Mouse (Mus musculus) B cell, adult 2 months (primary cell): ENCODE measurements around the gene Prm2.
"Not testable (repeated sequence)": the region's sequence is repeated elsewhere in the genome, so short reads cannot be mapped to it uniquely, and the experiment has no call there.

Source experiments
- DNase-seq, 2 experiments: peaks; one replicate each; pipeline ENCODE4 v3.0.0; 2022

Prm2 gene

DNA sequence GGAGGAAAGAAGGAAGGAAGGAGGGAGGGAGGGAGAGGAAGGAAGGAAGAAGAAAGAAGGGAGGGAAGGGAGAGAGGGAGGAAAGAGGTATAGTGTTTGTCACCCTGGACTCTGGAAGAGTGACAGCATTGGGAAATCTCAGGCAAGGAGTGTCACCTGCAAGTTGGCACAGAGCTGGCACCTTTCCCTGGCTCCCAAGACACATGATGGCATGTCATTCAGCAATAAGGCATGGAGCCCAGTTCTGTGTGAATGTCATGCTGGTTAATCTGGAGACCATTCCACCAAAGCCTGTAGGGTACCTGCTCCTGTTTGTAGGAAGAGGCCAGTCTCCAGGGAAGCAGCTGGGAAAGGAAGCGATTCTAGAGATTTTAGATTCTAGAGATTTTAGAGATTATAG lies 14.4 kb upstream of the Prm2 start:
- no peak for DNase-seq

DNA sequence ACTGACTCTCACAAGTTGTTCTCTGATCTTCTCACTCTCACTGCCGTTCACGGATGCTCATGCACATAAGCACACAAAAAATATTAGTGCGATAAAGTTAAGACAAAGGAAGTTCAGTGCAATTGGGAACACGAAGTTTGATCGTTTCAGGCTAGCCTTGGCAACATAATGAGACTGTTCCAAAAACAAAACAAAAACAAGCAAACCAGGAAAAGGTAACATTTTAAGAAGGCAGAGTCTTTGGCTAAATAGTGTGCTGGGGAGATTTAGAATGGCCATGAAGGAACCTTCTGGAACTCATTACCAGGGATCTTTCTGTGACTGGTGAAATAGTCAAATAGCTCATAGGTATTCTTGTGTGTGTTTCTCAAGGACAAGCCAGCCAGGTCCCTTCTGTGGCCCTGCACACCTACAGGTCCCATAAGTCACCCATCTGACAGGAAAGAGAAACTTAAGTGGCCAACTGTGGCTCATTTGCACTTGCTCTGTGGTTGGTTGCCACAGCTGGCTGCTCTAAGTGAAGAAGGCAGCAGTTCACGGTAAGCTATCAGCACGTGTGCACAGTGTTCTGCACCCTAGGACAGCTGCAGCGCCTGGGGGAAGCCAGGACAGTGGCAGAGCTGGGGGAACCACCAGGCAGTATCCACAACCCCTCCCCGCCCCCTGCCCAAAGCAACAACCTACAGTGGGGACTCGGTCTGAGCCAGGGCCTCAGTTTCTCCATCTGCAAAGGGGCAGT lies 10.0 kb upstream of the Prm2 start, which contains the start of gene Prm1:
TSS of gene Prm1 (minus strand) at position 51 of the 739 bp plus-strand sequence.
- peak in 1 of 2 experiments; percentile 17 for DNase-seq

DNA sequence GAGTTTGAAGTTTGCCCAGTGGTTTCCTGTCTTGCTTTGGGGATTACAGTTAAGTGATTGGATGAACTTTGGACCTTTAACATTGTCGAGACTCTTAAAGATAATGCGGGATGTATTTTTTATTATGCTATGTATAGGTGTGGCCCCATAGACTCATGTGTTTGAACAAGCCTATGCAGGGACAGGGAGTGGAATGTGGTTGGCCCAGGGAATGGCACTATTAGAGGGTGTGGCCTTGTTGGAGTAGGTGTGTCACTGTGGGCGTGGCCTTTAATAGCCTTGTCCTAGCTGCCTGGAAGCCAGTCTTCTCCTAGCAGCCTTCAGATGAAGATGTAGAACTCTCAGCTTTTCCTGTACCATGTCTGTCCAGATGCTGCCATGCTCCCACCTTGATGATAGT lies 6.5 kb upstream of the Prm2 start:
- DNase-seq: not testable (repeated sequence)

DNA sequence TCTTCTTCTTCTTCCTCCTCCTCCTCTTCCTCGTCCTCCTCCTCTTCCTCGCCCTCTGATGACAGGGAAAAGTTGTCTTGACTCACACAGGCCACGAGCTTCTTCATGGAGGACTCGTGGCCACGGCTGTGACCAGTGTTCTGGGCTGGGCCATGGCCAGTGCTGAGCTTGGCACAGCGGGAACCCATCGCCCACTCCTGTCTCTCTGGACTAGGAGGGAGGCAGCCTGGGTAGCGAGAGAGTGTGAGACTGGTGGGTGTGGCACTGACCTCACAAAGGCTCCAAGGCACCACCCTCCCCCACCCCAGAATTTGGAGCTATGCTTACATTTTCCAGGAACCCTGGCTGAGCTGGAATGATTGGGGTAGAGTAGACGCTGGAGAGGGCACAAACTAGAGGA lies 5.2 kb downstream of the Prm2 start, which contains the start of gene Prm3:
TSS of gene Prm3 (minus strand) at position 213 of the 400 bp plus-strand sequence.
- DNase-seq: no peak

DNA sequence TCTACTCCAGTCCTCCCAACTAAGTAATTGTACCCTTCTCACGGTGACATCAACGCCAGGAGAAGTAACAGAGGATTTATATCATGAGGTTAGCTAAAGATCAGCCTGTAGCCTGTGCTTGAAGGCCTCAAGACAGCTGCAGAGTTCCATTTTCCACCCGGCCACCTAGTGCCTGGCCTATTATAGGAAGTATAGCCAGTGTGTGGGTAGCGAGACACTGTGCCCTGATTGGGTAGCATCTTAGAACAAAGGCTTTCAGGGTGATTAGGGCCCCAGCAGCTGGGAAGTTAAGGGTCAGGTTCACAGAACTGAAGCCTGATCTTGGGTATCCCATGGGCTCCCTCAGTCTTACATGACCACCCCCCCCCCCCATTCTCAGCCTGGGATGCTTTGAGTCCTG lies 7.1 kb downstream of the Prm2 start:
- DNase-seq: no peak

DNA sequence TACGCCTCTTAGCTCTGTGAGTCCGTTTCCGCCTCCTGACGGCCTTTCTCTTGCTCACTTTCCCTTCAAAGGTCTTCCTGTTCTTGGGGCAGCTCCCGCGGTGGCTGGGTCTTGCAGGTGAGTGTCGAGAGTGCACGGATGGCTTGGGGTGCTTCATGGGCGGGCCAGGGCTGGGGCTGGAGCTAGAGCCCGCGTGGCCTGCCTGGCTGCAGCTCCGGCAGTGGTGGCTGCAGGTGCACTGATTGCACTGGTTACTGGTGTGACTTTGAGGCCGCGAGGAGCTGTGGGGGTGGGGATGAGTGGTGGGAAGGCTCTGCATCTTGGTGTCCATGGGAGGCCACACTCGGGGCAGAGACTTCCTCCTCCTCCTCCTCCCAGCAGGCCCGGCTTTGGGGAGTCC lies 7.7 kb downstream of the Prm2 start, which contains the start of gene Tnp2:
TSS of gene Tnp2 (minus strand) at position 390 of the 400 bp plus-strand sequence.
- no peak for DNase-seq

DNA sequence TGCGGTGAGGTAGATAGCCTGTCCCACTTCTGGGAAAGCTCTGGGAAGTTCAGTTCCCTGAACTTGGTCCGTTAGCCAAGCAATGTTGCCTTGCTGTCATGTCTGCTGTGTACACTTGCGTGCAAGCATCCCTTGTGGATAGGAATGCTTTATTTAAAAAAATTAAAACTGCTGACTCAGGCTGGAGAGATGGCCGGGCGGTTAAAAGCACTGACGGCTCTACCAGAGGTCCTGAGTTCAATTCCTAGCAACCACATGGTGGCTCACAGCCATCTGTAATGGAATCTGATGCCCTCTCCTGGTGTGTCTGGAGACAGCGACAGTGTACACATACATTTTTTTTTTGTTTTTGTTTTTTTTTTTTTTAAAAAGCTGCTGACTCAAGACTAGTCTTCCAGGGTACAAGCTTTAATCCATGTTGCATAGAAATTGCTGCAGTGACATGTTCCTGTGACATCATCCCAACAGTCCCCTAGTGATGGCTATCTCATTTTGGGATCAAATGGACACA lies 8.3 kb downstream of the Prm2 start:
- no peak for DNase-seq

DNA sequence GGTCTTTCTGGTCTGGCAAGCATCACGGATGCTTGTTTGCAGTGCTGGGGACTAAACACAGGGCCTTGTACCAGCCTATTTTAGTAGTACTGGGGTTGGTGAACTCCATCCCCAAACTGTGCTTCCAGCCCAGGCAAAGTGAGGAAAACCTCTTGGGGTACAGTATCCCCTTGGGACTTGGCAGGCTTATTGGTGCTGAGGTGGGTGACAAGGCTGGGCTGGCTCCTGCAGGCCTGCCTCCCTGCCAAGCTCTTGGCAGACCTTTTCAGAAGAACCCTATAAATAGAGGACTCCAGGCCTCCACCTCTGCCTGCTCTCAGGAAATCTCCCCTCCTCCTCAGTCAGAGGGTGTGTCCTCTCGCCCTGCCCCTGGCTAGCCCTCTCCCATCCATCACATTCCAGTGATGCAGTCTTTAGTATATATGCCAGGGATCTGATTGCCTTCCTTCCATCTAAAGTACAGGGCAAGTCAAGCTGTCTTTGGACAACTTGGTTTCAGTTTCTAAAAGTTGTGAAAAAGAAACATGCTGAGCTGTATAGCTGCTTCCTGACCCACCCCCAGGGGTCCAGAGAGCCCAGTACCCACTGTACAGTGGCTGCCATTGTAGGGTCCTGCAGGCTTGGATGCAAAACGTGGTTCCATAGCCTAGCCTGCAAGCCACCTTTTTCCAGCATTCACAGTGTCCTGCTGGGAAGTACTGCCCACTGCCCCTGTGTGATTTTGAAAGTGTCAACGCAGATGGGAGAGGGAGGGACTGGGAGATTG lies 9.0 kb downstream of the Prm2 start:
- no peak for DNase-seq

DNA sequence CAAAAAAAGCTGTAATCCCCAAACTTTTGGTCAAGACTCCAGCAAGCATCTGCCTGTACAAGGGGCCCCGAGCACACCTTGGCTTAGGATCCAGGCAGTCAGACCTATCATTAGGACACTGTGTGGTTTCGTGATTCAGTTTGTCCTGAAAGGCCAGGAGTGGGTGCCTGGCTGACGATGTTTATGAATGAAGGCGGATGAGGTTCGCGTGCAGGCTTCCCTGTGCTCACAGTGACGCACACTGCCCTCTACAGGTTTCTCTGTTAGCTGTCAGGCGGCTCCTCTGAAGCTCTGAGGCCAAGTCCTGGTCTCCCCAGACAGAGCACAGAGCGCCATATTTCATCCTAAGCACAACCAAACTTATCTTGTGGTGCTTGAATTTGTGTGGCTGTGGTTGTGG lies 9.6 kb downstream of the Prm2 start:
- DNase-seq: peak; percentile 79 to 82

DNA sequence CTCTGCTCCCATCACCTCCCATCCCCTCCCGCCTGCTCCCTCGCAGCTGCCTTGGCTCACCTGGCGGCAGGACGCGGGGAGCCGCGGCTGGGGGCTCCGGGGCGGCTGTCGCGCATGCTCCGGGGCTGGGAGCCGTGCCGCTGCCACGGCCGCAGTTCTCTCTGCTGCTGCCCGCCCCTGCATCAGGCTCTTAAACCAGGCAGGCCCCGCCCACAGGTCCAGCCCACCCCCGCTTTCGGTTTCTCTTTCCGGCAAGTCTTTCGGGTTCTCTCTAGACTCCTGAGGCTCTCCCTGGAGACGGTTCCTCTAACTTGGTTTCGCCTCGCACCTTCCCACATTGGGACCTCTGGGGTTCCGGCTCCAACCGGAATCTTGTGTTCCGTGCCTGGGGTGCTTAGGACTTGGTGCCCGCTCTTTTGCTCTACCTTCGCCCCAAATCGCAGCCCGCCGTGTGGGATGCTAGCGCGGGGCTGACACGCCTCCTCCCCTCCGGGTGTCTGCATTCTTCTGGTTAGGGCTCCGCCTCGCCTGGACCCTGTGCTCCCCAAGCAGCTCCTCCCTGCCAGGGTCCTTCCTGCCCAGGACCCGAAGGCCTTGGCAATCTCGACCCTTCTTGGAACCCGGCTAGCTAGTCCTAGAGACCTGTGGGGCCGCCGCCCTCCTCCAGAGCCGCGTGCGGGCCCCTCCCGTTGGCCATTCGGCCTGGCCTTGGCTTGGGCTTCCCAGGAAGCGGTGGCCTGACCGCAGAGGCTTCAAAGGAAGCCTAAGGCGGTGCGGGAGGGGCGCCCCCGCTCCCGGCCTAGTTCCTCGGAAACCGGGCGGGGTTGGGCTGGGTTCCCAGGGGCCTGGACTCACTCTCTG lies 10.3 kb downstream of the Prm2 start, which contains the start of gene Socs1:
TSS of gene Socs1 (minus strand) at position 166 of the 861 bp plus-strand sequence.
- DNase-seq: peak; percentile 89

DNA sequence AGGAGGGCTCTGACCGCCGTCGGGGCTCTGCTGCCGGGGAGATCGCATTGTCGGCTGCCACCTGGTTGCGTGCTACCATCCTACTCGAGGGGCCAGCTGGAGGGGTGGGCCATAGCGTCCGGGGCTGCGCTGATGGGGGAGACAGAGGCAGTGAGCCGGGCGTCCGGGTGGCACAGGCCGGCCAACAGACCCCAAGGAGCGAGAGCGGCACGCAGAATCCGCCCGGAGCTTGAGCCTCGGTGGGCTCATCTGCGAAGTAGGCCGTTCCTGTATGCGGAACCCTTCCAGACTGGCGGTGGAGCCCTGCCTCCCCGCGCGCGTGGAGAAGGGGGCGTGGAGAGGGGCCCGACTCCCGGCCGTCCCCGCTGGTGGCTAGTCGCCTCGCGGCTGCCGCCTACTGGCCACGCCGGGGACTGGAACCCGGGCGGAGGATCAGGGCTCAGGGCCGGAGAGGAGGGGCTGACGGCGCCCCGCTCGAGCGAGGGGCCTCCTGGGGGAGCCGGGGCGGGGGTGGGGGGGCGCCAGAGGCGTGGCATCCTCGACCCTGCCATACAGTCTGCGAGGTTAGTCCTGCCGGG lies 11.1 kb downstream of the Prm2 start:
- peak; percentile 96 to 97 for DNase-seq

DNA sequence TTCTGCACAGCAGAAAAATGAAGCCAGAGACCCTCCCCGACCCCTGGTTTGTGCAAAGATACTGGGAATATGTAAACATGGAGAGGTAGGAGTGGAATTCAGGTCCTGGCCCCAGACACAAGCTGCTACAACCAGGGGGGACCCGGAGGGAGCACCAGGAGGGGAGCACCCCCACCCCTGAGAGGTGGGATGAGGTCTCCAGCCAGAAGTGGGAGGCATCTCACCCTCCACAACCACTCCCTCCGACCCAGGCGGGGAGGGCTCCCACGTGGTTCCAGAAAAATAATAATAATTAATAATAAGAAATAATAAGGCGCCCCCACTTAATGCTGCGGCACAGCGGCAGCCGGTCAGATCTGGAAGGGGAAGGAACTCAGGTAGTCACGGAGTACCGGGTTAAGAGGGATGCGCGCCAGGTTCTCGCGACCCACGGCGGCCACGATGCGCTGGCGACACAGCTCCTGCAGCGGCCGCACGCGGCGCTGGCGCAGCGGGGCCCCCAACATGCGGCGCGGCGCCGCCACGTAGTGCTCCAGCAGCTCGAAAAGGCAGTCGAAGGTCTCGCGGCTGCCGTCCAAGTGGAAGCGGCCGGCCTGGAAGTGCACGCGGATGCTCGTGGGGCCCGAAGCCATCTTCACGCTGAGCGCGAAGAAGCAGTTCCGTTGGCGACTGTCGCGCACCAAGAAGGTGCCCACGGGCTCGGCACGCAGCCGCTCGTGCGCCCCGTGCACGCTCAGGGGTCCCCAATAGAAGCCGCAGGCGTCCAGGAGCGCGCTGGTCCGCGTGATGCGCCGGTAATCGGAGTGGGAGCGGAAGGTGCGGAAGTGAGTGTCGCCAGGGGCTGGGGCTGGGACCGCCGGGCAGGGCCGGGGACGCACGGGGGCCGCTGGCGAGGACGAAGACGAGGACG lies 11.8 kb downstream of the Prm2 start:
- peak; percentile 60 to 65 for DNase-seq

DNA sequence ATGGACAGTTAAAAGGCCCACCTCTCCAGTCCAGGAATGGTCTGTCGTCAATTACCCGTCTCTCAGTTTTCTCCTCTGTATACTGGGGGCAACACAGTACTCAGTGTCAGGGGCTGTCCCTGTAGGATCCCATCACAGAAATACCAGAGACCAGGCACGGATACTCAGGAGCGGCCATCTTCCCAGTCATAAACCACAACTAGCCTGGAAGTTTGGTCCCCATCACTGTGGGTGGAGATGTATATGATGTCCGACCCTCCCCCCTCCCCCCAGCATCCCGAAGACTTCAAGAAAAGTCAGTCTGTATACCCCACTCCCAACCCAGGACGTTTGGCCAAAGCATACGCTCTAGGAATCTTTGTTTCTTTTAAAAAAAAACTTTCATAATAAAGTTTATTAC lies 12.5 kb downstream of the Prm2 start:
- DNase-seq: no peak

DNA sequence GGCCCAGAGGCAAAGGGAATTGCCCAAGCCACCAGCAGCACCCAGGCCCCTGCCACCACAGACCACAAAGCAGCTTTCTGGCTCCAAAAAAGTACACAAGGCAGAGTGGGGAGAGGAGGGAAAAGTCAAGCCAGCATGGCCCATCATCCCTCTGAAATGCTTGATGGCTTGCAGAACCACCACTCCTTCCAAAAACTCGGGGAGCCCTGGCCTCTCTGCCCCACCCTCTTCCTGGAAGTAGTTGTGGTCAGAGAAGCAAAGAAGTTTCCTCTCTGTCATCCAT lies 12.8 kb downstream of the Prm2 start:
- DNase-seq: no peak

DNA sequence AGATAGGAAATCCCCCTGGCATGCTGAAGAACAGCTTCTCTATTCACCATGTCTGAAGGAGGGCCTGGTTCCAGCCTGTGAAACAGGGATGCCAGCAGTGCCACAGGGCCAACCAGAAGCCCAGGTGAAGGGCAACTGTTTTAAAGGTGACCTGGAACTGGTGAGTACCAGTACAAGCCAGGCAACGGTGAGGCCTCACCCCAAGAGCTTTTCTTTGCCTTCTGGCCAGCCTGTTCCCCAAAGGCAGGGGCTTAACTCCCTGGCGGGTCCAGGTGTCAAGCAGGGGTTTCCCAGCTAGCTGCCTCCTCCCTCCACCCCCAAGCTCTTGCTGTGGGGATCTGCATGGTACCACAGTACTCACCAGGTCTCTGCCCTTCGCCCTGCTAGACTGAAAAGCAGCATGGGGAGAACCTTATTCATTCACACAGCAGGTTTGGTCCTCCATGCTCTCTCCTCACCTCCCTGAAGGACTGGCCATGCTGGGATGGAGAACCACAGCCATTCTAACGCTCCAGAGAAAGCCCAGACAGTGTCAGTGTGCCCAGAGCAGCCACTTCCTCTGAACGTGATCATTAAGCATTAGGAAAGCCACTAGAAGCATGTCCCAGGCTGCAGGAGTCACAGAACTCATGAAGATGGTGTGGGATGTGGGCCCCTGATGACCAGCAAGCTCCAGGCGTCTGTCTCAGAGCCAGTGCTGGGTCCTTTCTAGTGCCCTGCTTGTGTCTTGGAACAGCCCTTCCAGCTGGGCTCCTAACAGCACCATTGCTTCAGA lies 13.4 kb downstream of the Prm2 start:
- DNase-seq: no peak

DNA sequence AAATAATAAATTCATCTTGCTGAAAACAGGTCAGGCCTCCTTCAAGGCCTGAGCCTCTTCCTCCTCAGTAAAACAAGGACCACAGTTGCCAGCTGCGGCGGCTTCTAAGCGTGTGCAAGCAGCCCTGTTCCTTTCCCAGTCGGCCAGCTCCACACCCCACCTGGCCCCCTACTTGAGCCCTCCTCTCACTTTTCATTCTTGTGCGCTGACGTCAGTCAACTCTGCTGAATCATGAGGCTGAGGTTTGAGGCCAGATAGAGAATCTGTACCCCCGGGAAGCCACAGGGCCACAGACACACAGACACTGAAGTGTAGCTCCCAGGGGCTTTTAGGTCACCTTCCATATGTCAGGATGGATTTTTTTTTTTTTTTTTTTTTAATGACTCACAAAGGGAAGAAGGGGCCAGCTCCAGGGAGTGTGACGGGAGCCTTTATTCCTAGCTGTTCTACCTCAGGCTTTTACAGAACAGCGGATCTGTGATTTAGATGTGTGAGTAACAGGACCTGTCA lies 14.0 kb downstream of the Prm2 start:
- DNase-seq: no peak

DNA sequence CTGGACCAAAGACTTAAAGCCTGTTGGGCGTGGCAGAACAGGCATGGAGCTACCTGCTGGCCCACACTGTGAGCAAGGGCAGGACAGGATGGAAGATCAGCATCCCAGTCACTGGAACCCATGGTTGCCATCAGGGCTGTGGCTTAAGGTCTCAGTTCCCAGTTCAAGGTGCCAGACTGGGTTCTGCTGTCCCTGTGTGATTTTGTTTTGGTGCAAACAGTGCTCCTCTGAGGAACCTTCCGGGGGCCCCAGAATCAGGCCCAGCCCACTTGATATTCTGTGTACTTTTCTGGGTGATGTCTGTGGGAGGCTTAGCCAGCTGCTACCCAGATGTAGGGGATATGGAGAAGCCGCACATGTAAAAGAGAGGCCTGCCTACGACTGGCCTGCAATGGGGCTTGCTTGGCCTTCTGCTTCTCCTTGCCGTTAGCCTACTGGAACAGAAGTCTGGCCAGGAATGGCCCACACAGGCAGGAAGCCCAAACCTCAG lies 15.3 kb downstream of the Prm2 start:
- DNase-seq: no peak

DNA sequence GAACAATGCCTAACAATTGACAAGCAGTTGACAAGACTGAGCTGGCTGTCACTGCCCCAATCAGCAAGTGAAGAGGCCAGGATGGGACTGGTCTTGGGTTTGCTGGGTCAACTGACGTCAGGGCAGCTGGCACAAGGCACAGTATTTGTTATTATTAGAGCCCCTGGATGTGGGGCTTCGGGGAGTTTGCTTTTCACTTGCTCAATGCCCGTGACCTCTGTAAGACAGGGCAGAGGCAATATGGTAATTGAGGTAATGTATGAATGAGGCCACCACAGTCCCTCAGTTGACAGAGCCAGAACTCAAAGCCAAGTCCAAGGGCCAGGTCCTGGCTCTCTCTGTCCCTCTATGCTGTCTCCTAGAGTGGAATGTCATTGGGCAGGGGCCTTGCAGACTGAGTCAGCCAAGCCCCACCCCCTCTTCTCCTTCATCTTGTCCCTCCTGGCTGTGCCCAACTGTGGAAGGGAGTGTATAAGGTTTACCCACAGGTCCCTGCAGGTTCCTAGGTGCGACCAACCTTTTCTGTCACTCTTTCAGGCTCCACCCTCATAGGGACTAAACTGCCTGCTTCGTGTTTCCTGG lies 18.3 kb downstream of the Prm2 start:
- DNase-seq: no peak

DNA sequence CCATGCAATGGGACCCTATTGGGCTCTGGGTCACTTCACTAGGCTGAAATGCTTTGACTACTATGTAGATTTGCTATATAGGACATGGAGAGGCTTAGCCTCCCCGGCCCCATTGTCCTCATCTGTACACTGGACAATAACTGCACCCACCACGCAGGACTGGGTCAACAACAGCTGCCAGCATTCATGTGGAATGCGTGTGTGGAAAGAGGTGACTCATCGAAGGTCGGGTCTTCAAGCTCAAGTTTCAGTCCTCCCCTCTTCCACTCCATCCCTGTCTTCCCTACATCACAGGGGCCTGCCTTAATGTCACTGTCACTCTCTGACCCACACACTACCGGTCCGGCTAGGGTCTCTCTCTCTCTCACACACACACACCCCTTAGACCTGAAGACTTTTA lies 19.6 kb downstream of the Prm2 start:
- no peak for DNase-seq

DNA sequence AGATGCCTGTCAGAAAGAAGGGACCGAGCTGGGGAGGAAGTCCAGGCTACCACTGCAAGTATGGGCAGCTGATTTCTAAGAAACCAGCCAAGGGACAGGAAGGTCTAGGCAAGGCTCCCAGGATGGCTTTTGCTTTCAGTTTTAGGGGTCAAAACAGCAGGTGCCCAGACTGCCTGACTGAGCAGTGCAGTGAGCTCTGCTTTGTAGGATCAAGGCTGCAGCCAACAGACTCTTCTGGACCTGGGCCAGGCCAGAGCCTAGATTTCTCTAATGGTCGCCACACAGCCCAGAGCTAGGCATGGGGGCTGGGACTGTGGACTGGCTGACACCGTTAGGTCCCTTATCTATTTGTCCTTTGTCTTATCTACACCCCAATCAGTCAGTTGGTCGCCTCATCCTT lies 21.2 kb downstream of the Prm2 start:
- DNase-seq: no peak
